Mouse (Mus musculus) kidney, postnatal 0 days (tissue): ENCODE measurements around the gene Zbtb5. TPM values are rescaled to one million over a fixed set of nuclear protein-coding genes. Genes with fewer than 3 reads are reported as not detected.
"Not testable (repeated sequence)": the region's sequence is repeated elsewhere in the genome, so short reads cannot be mapped to it uniquely, and the experiment has no call there.

Experiments used
- ATAC-seq: fragments of 200-750 bp; cut with Nextera tagmentation; replicated peaks from 2 replicates; pipeline ENCODE4 v1.8.0; 2017; ENCODE audit warnings: low read depth, moderate number of reproducible peaks, moderate TSS enrichment, moderate library complexity; ENCODE audit not compliant: low FRiP score
- DNase-seq: peaks from one replicate; pipeline ENCODE4 v3.0.0-alpha.2; 2016; ENCODE audit warnings: low spot score
- H3K27ac ChIP-seq: fragments of 300-500 bp; sonication (generic); 2 replicates; pipeline ENCODE4 v1.5.1; 2014; ENCODE audit warnings: mild to moderate bottlenecking
- H3K27me3 ChIP-seq: fragments of 300-500 bp; sonication (generic); 2 replicates; pipeline ENCODE4 v1.6.1; 2014; ENCODE audit warnings: low read length, mixed read lengths; ENCODE audit not compliant: insufficient read depth
- H3K36me3 ChIP-seq: fragments of 300-500 bp; sonication (generic); 2 replicates; pipeline ENCODE4 v1.6.1; 2014; ENCODE audit warnings: low read length, mixed read lengths; ENCODE audit not compliant: insufficient read depth
- H3K4me1 ChIP-seq: fragments of 300-500 bp; sonication (generic); replicated peaks from 2 replicates; pipeline ENCODE4 v1.6.1; 2014; ENCODE audit warnings: antibody characterized with exemption, low read length, mixed read lengths; ENCODE audit not compliant: insufficient read depth
- H3K4me2 ChIP-seq: fragments of 300-500 bp; sonication (generic); 2 replicates; pipeline ENCODE4 v1.6.1; 2014; ENCODE audit warnings: mild to moderate bottlenecking, low read length, moderate library complexity, mixed read lengths
- H3K4me3 ChIP-seq: fragments of 300-500 bp; sonication (generic); replicated peaks from 2 replicates; pipeline ENCODE4 v1.5.1; 2014; ENCODE audit warnings: low read depth, low read length
- H3K9ac ChIP-seq: fragments of 300-500 bp; sonication (generic); 2 replicates; pipeline ENCODE4 v1.6.1; 2014; ENCODE audit warnings: low read depth, low read length
- H3K9me3 ChIP-seq: fragments of 300-500 bp; sonication (generic); replicated peaks from 2 replicates; pipeline ENCODE4 v1.6.1; 2016; ENCODE audit warnings: low read length, inconsistent platforms, mixed read lengths
- CTCF ChIP-seq: IDR thresholded peaks from 2 replicates; pipeline ENCODE4 v1.5.1; 2016; ENCODE audit warnings: antibody characterized with exemption, low read depth, mild to moderate bottlenecking, moderate library complexity
- WGBS: fragments of 180-500 bp; shearing (Covaris S2); extraction: QIAGEN DNeasy Blood & Tissue Kit; methylation state at CpG from one replicate; pipeline ENCODE4 v1.1.7; 2014; 5-methylcytosine and 5-hydroxymethylcytosine counted together
- polyA plus RNA-seq: library from polyadenylated mRNA; unstranded; fragments of >200 nt; fragmentation: Nextera tagmentation; extraction: Ambion mirVana; gene quantifications from 2 replicates; pipeline ENCODE4 v1.2.1, GENCODE M21; 2015

Gene Zbtb5
- polyA plus RNA-seq, 1 experiment from 2014 or later: 18.5 TPM

DNA sequence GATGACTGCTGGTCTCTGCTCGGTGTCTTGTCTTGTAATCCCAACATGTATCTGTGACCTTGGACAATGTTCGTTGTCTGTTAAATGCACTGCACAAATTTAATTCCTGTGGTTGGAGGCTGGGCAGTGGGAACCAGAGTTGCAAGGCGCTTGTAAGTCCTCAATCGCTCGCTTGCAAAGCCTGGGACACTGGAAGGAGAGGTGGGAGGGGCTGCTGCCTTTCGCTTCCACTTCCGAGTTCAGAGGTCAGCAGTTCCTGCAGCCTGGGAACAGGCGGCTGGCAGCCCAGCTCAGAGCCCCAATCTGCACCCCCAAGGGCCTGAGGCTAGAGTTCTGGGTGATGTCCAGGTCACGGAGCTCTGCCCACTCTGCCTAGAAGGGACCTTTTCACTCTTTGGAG, 59.2 kb downstream of the Zbtb5 start:
- H3K4me3 ChIP-seq: no peak overlapping the region
- no peaks in the 10 kb centered on the region for H3K36me3 ChIP-seq
- TF ChIP-seq CTCF: no peak
- ATAC-seq (no peak), DNase-seq (no peak)
- no peak overlapping the region for H3K27ac ChIP-seq
- H3K9ac ChIP-seq: no peak overlapping the region
- no peaks in the 10 kb centered on the region for H3K27me3 ChIP-seq
- no peaks in the 10 kb centered on the region for H3K9me3 ChIP-seq
- WGBS: 66% methylated on average over 9 of the region's 9 CpGs
- H3K4me1 ChIP-seq: no peaks in the 10 kb centered on the region
- no peak overlapping the region for H3K4me2 ChIP-seq

DNA sequence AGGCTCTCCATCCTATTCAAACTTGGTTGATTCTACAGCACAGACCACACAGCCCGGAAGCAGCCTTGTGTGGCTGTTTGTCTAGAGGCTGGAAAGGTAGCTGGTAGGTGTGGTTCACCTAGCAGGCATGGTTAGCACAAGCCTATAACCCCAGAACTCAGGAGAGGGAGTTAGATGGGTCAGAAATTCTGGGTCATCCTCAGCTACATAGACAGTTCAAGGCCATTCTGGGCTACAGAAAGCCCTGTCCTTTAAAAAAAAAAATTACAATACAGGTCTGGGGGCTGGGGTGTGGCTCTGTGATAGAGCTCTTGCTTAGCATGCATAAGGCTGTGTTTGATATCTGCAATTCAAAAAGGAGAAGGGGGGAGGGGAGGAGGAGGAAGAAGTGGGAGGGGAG, 63.9 kb downstream of the Zbtb5 start:
- H3K27ac ChIP-seq: no peak overlapping the region
- no peak overlapping the region for H3K4me3 ChIP-seq
- no peak for DNase-seq
- no peak overlapping the region for H3K4me2 ChIP-seq
- H3K4me1 ChIP-seq: no peaks in the 10 kb centered on the region
- H3K9me3 ChIP-seq: no peaks in the 10 kb centered on the region
- no peaks in the 10 kb centered on the region for H3K36me3 ChIP-seq
- no peak for TF ChIP-seq CTCF
- H3K9ac ChIP-seq: no peak overlapping the region
- H3K27me3 ChIP-seq: no peaks in the 10 kb centered on the region
- WGBS: 93% methylated on average over 1 of the region's 1 CpGs
- no peak for ATAC-seq

DNA sequence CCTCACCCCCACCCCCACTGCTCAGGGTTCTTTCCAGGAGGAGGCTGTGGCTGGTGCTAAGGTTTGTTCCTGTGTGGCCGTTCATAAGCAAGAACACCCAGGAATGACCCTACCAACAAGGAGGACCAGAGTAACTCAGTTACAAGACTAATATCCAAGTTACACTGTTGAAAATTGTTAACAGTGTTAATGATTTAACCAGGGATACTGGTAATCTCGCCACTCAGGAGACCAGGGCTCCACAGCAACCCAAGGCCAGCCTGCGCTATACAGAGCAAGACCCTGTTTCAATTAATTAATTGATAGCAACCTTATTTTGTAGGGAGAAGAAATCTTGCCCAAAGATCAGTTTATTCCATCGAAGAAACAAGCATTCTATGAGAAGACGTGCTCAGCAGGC, 64.7 kb downstream of the Zbtb5 start:
- DNase-seq (peak; percentile 18), ATAC-seq (no peak)
- no peaks in the 10 kb centered on the region for H3K36me3 ChIP-seq
- no peak for TF ChIP-seq CTCF
- no peak overlapping the region for H3K4me2 ChIP-seq
- H3K9me3 ChIP-seq: no peaks in the 10 kb centered on the region
- 76% methylated on average over 5 of the region's 5 CpGs for WGBS
- no peaks in the 10 kb centered on the region for H3K4me1 ChIP-seq
- H3K27me3 ChIP-seq: no peaks in the 10 kb centered on the region
- no peak overlapping the region for H3K27ac ChIP-seq
- no peak overlapping the region for H3K9ac ChIP-seq
- no peak overlapping the region for H3K4me3 ChIP-seq

DNA sequence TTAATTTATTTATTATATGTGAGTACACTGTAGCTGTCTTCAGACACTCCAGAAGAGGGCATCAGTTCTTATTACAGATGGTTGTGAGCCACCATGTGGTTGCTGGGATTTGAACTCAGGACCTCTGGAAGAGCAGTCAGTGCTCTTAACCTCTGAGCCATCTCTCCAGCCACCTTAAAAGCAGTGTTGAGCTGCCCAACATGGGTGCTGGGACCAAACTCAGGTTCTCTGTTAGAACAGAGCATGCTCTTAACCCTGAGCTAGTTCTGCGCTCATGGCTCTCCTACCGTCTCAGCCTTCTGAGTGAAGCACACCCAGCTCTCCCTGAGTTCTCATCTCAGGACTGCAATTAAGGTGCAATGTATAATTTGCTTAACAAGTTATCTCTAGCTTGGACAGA, 66.1 kb downstream of the Zbtb5 start:
- not testable (repeated sequence) for H3K36me3 ChIP-seq, H3K4me2 ChIP-seq, ATAC-seq, H3K27ac ChIP-seq, H3K27me3 ChIP-seq, DNase-seq, H3K9ac ChIP-seq, H3K4me1 ChIP-seq, H3K9me3 ChIP-seq, H3K4me3 ChIP-seq
- WGBS: 98% methylated on average over 2 of the region's 2 CpGs

DNA sequence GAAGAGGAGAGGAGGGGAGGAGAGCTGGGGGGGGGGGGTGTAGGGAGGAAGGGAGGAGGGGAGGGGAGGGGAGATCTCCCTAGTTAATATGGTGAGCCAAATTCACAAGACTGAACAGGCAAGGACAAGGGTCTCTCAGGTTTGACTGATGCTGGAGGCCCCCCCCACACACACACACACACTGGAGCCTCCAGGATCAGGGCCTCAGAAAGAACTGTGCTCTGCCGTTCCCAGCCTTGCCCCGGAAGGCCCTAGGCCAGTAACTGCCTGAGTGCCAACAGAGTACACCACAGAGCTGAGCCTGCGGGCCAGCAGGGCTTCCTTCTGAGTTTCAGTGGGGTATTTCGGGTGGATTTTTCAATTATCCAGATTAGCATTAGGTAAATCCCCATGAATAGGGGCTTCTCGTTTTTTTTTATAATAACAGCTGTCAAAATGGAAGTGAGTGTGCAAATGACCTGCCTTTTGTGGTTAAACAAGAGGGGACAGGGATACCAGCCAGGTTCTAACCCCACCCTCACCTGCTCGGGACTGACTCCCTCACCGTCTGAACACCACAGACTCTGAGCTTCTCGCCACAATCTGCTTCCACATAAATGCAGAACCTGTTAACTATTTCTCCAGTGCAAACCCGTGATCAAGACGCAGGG, 67.7 kb downstream of the Zbtb5 start:
- Histone ChIP-seq H3K27ac (0 out of 2 replicates have a peak overlapping the region, but pooled peaks have one; percentile 40), H3K4me1 (no peaks in the 10 kb centered on the region), H3K27me3 (no peaks in the 10 kb centered on the region), H3K9ac (no peak overlapping the region), H3K36me3 (no peaks in the 10 kb centered on the region), H3K4me2 (no peak overlapping the region; the same call in 1 of the 2 replicates), H3K4me3 (no peak overlapping the region), H3K9me3 (no peaks in the 10 kb centered on the region)
- TF ChIP-seq CTCF: no peak
- ATAC-seq: peak; percentile 55; the same call in 1 of the 2 replicates
- no peak for DNase-seq
- 75% methylated on average over 10 of the region's 10 CpGs for WGBS

DNA sequence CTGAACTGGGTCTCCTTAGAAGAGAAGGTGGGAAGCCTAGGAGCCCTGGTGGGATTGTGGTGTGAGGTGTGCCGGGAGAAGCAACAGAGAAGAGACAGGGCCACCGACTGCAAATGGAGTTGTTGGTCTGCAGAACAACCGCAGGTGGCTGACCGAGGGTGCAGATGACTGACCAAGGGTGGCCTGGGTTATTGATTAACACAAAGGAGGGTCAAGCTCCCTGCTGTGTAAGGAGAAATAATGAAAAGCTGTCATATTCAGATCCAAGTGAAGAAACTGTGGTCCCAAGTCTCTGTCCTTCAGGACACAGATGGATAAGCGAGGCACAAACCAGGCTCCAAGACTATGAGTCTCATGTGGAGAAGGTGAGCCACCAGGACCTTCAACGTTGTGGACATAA, 68.7 kb downstream of the Zbtb5 start:
- 64% methylated on average over 6 of the region's 6 CpGs for WGBS
- Histone ChIP-seq H3K9ac (no peak overlapping the region), H3K4me3 (no peak overlapping the region), H3K9me3 (no peaks in the 10 kb centered on the region), H3K36me3 (no peaks in the 10 kb centered on the region), H3K27me3 (no peaks in the 10 kb centered on the region), H3K4me2 (no peak overlapping the region), H3K27ac (peak overlapping the region; percentile 60; the same call in 1 of the 2 replicates), H3K4me1 (no peaks in the 10 kb centered on the region)
- no peak for TF ChIP-seq CTCF
- ATAC-seq (peak; percentile 54; the same call in 1 of the 2 replicates), DNase-seq (peak; percentile 9)

DNA sequence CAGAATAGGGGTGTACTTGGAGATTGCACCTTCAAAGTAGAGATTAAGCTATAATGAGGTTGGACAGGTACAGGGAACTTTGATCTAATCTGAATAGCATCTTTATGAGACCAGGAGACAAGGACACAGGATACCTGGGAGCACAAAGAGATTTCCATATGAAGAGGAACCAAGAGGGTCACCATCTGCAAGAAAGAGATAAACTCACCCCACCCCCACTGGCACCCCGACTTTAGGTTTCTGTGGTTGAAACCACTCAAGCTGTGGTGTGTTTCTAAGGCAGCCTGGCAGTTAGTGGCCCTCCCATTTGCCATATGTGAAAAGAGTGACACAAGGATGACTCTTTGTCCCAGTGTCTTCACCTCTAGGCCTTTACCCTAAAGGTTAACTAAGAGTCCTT, 70.0 kb downstream of the Zbtb5 start:
- Histone ChIP-seq H3K4me1 (no peaks in the 10 kb centered on the region), H3K27ac (no peak overlapping the region), H3K4me2 (no peak overlapping the region), H3K9ac (no peak overlapping the region), H3K36me3 (no peaks in the 10 kb centered on the region), H3K9me3 (no peaks in the 10 kb centered on the region), H3K27me3 (no peaks in the 10 kb centered on the region), H3K4me3 (no peak overlapping the region)
- TF ChIP-seq CTCF: no peak
- 89% methylated on average over 1 of the region's 1 CpGs for WGBS
- DNase-seq (no peak), ATAC-seq (no peak)

Other genes with a start within 250 kb of the Zbtb5 start
- 131 and 148 TPM in 2 replicates for gene Grhpr, start 31.0 kb downstream of the Zbtb5 start, polyA plus RNA-seq
- gene Polr1e, start 6.2 kb upstream of the Zbtb5 start, polyA plus RNA-seq: 33.2 and 33.4 TPM in 2 replicates
- 10.7 and 10.9 TPM in 2 replicates for gene Fbxo10, start 72.2 kb upstream of the Zbtb5 start, polyA plus RNA-seq
- 313 and 347 TPM in 2 replicates for gene Tomm5, start 95.7 kb upstream of the Zbtb5 start, polyA plus RNA-seq
- gene Frmpd1, start 172.5 kb upstream of the Zbtb5 start, polyA plus RNA-seq: 0.27 and 0.30 TPM in 2 replicates